Mouse (Mus musculus): ENCODE measurements around the gene Rragb.

Rragb gene

DNA sequence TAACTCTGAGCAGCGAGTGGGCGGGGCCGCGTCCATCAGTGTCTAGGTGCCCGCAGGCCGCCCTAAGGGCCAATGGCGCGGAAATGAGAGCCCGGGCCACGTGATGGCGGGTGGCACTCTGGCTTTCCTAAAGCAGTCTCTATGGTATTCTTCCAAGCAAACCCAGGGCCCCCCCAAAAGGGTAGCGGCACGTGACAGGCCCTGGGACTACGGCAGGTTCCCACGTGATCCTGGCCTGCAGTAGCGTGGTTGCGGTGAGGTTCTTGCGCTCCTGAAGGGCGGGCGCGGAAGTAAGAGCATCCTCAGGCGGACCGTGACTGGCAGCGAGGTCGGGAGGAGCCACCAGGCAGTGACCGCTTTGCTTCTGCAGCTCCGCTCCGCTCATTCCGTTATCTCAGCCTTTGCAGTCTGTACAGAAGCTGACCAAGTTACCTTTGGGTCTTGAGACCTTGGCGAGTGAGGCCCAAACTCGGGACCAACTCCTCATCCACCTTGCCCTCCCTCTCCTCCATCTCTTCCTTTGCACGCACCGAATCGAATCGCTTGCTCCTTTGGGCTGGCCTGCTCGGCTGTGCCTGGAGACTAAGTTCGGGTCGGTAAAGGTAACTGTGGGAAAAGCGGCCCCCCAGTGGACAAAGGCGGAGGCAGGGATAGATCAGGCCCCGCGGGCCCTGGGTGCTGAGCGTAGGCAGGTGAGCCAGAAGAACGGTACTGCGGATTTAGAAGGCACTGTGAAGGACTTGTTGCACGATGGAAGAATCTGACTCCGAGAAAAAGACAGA, at the start of gene Rragb:
Rragb (plus strand) TSS at position 248 of the 782 bp plus-strand sequence.
- no peak for TF ChIP-seq GATA4 (IDR thresholded peaks at IDR 0.05; ENCODE audit: insufficient replicate concordance, low read length)

DNA sequence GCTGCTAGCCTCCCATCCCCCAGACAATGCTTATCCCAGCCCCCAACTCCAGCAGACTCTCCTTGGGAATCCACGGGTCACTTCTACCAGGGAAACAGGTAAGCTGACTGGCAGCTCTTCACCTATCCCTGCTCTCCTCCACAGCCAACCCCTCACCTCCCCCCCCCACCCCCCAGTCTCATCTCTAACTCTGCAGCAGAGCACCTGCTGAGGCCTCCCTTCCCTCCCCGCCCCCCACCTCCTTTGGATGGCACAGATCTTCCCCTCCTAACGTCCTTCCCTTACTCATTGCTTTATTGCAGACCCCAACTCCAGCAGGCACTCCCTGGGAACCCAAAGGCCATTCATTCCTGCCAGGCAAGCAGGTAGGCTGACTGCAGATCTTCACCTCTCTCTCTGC, 21.3 kb upstream of the Rragb start, which contains the start of gene Foxr2:
Foxr2 (plus strand) TSS at position 301 of the 400 bp plus-strand sequence.
- no peak for TF ChIP-seq GATA4 (IDR thresholded peaks at IDR 0.05; ENCODE audit: insufficient replicate concordance, low read length)

DNA sequence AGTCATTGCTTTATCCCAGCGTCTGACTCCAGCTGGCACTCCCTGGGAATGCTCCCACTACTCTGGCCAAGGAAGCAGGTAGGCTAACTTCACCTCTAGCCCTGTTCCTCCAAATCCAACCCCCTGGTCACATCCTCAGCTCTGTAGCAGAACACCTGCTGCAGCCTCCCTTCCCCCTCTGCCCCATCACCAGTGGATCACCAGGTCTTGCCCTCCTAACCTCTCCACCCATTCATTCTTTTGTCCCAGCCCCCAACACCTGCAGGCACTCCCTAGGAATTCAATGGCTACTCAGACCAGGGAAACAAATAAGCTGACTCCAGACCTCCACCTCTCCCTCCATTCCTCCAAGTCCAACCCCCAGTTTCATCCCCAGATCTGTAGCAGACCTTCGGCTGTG, 20.8 kb upstream of the Rragb start:
- TF ChIP-seq GATA4 (IDR thresholded peaks at IDR 0.05; ENCODE audit: insufficient replicate concordance, low read length) = no peak

DNA sequence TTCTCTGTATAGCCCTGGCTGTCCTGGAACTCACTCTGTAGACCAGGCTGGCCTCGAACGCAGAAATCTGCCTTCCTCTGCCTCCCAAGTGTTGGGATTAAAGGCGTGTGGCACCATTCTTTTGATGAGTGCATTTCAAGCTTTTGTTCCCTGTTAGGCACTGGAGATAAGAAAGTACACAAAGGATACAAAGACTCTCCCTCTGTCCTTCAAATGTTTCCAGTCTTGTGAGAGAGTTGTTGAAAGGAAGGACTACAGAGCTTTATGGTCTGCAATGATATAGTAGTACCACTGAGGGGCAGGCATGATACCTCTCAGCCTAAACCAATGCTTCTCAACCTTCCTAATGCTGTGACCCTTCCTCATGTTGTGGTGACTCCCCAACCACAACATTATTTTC, 2.9 kb downstream of the Rragb start:
- TF ChIP-seq GATA4 (IDR thresholded peaks at IDR 0.05; ENCODE audit: insufficient replicate concordance, low read length) = no peak

DNA sequence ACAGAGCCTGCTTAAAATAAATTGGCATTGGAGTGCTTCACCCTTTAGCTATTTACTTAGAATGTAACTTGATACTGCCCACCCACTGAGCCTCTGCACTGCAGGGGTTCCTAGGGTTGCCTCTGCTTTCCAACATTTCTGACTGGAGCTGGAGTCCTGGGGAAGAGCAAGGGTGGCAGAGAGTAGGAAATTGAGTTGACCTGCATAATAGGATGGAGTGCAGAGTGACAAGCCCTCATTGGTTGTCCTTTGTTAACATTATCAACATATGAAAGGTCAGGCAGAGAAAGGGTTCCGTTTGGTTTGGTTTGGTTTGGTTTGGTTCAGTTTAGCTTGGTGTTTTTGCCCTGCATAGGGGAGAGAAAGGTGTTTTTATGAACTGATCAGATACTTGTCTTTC, 12.0 kb downstream of the Rragb start:
- TF ChIP-seq GATA4 (IDR thresholded peaks at IDR 0.05; ENCODE audit: insufficient replicate concordance, low read length) = no peak

DNA sequence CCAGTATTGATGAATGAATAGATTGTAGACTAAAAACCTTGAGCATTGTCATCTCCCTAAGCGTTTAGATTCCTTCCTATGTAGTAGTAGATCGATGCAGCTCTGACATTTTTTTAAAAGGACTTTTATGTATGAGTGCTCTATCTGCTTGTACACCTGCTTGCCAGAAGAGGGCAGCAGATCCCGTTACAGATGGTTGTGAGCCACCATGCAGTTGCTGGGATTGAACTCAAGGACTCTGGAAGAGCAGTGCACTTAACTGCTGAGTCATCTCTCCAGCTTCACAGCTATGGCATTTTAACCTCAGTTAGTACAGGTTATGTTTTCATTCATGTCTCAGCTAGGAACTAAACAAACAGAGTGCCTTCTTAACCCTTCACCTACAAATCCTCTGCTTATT, 15.5 kb downstream of the Rragb start:
- TF ChIP-seq GATA4 (IDR thresholded peaks at IDR 0.05; ENCODE audit: insufficient replicate concordance, low read length) = no peak

DNA sequence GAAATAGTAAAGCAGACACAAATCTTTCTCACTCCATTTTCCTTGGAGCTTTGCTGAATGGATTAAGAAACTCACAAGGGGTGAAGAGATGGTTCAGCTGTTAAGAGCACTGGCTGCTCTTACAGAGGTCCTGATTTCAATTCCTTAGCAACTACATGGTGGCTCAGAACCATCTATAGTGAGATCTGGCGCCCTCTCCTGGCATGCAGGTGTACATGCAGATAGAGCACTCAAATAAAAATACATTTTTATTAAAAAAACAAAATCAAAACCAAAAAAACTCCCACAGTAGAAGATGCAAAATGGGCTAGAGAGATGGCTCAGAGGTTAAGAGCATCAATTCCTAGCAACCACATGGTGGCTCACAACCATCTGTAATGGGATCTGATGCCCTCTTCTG, 35.0 kb downstream of the Rragb start:
- TF ChIP-seq GATA4 (IDR thresholded peaks at IDR 0.05; ENCODE audit: insufficient replicate concordance, low read length) = no peak

DNA sequence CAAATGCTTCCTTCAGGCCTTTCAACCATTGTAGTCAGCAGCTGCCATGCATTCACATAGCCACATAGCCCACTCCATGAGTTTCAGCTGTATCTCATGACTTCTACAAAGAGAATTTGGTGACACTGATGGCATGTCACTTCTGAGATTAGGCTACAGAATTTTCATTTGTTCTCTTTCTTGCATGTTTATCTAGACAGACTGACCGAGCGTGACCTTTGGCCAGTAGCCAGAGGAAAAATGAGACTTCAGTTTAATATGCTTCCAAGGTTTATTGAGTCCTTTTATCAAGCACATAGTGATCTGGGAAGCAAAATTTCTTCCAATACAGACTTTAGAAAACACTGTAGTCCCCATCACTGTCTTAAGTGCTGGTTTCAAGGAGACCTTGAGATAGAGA, 42.4 kb downstream of the Rragb start:
- no peak for TF ChIP-seq GATA4 (IDR thresholded peaks at IDR 0.05; ENCODE audit: insufficient replicate concordance, low read length)

DNA sequence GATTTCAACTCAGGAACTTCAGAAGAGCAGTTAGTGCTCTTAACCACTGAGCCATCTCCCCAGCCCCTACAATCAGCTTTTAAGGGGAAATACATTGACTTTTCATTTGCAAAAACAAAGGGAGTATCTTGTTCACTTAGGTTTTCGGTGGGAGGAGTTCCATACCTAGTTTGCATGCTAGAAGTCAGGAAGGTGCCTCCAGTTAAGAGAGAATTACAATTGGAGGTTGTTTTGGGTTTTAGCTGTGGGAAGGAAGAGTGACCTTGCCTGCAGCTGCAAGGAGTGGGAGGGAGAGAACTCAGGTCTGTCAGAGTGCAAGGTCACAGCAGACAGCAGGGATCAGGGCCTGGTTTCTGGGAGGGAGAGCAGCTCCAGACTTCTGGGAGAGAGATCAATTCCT, 71.3 kb downstream of the Rragb start:
- no peak for TF ChIP-seq GATA4 (IDR thresholded peaks at IDR 0.05; ENCODE audit: insufficient replicate concordance, low read length)

All from liver, adult (tissue).